Mouse (Mus musculus) spleen, adult 2 months (tissue): ENCODE results near the gene Cacna1c.

Source experiments
- CTCF ChIP-seq: fragments of 200-500 bp; IDR thresholded peaks from 2 replicates; pipeline ENCODE4 v1.5.1; 2011; ENCODE audit warnings: mild to moderate bottlenecking, inconsistent platforms; ENCODE audit not compliant: insufficient read depth, insufficient read length, insufficient replicate concordance; ENCODE audit errors: extremely low read depth
- POLR2A ChIP-seq: fragments of 200-500 bp; IDR thresholded peaks from 2 replicates; pipeline ENCODE4 v1.6.1; 2011; ENCODE audit warnings: low read depth, low read length, inconsistent platforms

DNA sequence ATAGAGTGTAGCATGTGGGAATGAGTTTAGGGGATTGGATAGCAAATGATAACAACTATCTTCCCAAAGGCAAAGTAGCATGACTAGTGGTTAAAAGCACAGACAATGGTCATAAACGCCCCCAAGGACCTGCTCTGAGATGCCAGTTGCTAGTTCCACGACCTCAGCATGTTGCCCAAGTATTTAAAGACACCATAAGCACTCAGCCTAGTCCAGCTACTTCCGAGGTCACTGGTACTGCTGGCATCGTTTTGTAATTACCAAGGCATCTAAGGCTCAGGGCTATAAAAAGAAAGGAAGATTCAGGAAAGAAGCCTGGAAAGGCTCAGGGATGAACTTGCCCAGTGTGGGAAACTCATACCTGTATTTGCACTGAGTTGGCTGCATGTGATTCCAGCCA is 127.6 kb downstream of the Cacna1c start:
- no peak for TF ChIP-seq POLR2A
- TF ChIP-seq CTCF: no peak
